Comparison of ENCODE assay signal across 14 mouse cellular contexts in the genomic region with DNA sequence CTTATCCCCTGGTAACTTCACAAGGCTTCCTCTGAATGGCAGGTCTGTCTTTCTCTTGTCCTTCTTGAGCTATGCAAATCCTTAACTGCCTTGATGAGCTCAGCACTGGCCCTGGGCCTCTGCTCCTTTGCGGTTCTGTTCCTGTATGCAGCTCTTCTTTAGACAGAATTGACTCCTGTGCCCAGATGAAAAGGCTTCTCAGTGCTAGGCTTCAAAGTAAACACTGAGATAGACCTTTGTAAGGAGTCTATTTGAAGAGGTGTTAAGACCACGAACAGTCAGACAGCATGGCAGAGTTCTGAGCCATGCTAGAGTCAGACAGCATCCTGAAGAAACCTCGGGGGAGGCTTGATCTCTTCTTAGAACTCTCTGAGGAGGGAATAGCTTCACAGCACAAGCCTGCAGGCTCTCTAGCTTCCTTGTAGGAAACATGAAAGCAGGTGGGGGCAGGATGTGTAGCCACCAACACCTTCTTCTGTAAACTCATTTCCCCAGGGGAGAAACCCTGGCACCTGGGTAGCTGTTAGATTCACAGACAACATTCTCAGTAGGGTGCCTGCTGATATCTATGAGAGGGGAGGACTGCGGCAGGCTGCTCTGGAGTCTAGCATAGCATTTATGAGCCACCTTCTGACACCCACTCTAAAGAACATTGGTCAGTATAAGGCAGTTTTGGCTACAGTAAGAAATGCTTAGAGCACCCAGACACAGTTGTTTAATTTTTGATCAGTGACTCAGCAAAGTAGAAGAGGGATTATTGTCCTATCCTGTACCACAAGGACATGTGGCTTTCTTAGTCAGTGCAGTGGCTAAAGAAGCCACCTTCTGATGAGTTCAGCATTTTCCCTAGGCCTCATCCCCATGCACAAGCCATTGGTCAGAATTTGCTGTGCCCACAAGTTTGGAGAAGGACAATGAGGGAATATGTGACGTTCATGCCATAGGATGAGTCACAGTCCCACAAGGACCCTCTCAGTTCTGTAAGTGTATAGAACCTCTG. TPM values are rescaled to one million over a fixed set of nuclear protein-coding genes. Genes with fewer than 3 reads are reported as not detected.
A peak's percentile ranks its signal among the peaks of the same experiment; 100 is the strongest.
DNase-seq lines count a peak whose midpoint lies in the region; ATAC-seq and TF ChIP-seq lines count a peak whose summit lies in the region.
"Had no signal": no experiment of that assay in that cellular context is flagged by ENCODE, and none has a peak within 500 bp of the region (broad histone marks: within the 10 kb centered on the region; RNA-seq: fewer than 3 reads in every experiment).

No protein-coding gene starts in this region.

- H3K4me3 ChIP-seq in liver, postnatal 0 days (ENCODE audit: low read depth, low read length): no peak overlapping the region
- H3K4me3 ChIP-seq in CH12.LX (replicated peaks in 1 of 3; ENCODE audit: low read depth in 2 of 3, low read length in 2 of 3, poor library complexity in 1 of 3): no peak overlapping the region
- H3K4me3 ChIP-seq in macrophage (ENCODE audit: inconsistent target): no peak overlapping the region
- H3K4me3 ChIP-seq in olfactory bulb, adult 2 months (ENCODE audit: insufficient read depth, low read depth, low read length): no peak overlapping the region
- H3K4me3 ChIP-seq: neural tube, embryonic 15.5 days had no signal

- no peak overlapping the region for H3K4me2 ChIP-seq in liver, postnatal 0 days (ENCODE audit: low read depth, low read length)
- H3K4me2 ChIP-seq in CH12.LX (ENCODE audit: insufficient read depth, low read depth, poor library complexity, severe bottlenecking): peak overlapping the region; percentile 68
- H3K4me2 ChIP-seq: neural tube, embryonic 15.5 days had no signal

- WGBS in liver, postnatal 0 days (ENCODE audit: insufficient replicate concordance): 47% methylated on average over 5 of the region's 5 CpGs
- WGBS in macrophage (ENCODE audit: missing documents): 65% methylated on average over 5 of the region's 5 CpGs
- WGBS in olfactory bulb, adult 2 months: 62% methylated on average over 5 of the region's 5 CpGs

- ATAC-seq in liver, postnatal 0 days: peak; percentile 15; the same call in 1 of the 2 replicates
- ATAC-seq in activated CD4-positive, CD25-positive, alpha-beta regulatory T cell, adult 4 months: no peak
- ATAC-seq: forebrain, embryonic 16.5 days had no signal

- DNase-seq in liver, postnatal 0 days: no peak
- DNase-seq in liver (no peak), CH12.LX (ENCODE audit: extremely low read depth) (peak; percentile 80)
- DNase-seq in kidney, postnatal 36 days: no peak
- no peak for DNase-seq in lung, postnatal 4 days
- DNase-seq: kidney, postnatal 14 days had no signal

- TF ChIP-seq CTCF in liver, postnatal 0 days (IDR thresholded peaks at IDR 0.05; ENCODE audit: low read depth): no peak
- TF ChIP-seq CTCF in CH12.LX (conservative IDR thresholded peaks at IDR 0.05 in 1 of 2, IDR thresholded peaks at IDR 0.05 in 1 of 2; ENCODE audit: low read depth in 2 of 2, low read length in 2 of 2): no peak
- no peak for TF ChIP-seq CTCF in olfactory bulb, adult 2 months (IDR thresholded peaks at IDR 0.05; ENCODE audit: insufficient read depth, low read depth, low read length)

- H3K9me3 ChIP-seq in liver, postnatal 0 days (ENCODE audit: low read length): no peaks in the 10 kb centered on the region
- H3K9me3 ChIP-seq in CH12.LX (replicated peaks; ENCODE audit: low read length): no peaks in the 10 kb centered on the region
- H3K9me3 ChIP-seq: neural tube, embryonic 15.5 days had no signal

- TF ChIP-seq EP300 in liver, postnatal 0 days (IDR thresholded peaks at IDR 0.05; ENCODE audit: low read depth): no peak
- TF ChIP-seq EP300 in CH12.LX (IDR thresholded peaks at IDR 0.05; ENCODE audit: low read length): no peak; the same call in none of the 2 replicates

- in situ Hi-C loops in CH12.LX (cut with MboI; ENCODE audit: low pct_ligation_motif_present, low pct_unique_long_range_greater_than_20kb, low sequenced_read_pairs): no loop called here

- peak; percentile 36; the same call in 1 of the 2 replicates for TF ChIP-seq POLR2A in CH12.LX (IDR thresholded peaks at IDR 0.05; ENCODE audit: low read depth, low read length)
- TF ChIP-seq POLR2A in olfactory bulb, adult 2 months (IDR thresholded peaks at IDR 0.05; ENCODE audit: insufficient read depth, low read depth, low read length): no peak

- H3K9ac ChIP-seq in liver, postnatal 0 days (replicated peaks): no peak overlapping the region
- peak overlapping the region; percentile 63 for H3K9ac ChIP-seq in CH12.LX (ENCODE audit: insufficient read depth, low read depth)
- H3K9ac ChIP-seq: liver, embryonic 14.5 days; neural tube, embryonic 15.5 days had no signal

- TF ChIP-seq RAD21 in CH12.LX (IDR thresholded peaks at IDR 0.05; ENCODE audit: low read depth, low read length): no peak; the same call in none of the 2 replicates

- no peaks in the 10 kb centered on the region for H3K27me3 ChIP-seq in liver, postnatal 0 days (ENCODE audit: insufficient read depth, low read length)
- H3K27me3 ChIP-seq in CH12.LX (replicated peaks): no peaks in the 10 kb centered on the region
- H3K27me3 ChIP-seq: neural tube, embryonic 15.5 days had no signal

- no peak overlapping the region for H3K27ac ChIP-seq in liver, postnatal 0 days (ENCODE audit: low read depth)
- H3K27ac ChIP-seq in CH12.LX (ENCODE audit: insufficient read depth, low read depth): peak overlapping the region; percentile 83
- H3K27ac ChIP-seq in macrophage: peak overlapping the region; percentile 82
- 0 out of 2 replicates have a peak overlapping the region, but pooled peaks have one; percentile 13 for H3K27ac ChIP-seq in olfactory bulb, adult 2 months (ENCODE audit: insufficient read depth, low read depth, low read length)
- H3K27ac ChIP-seq: liver, embryonic 14.5 days; neural tube, embryonic 15.5 days had no signal

- peaks cover 15% of the 10 kb centered on the region for H3K4me1 ChIP-seq in liver, postnatal 0 days (ENCODE audit: insufficient read depth)
- peaks cover 14 to 64% of the 10 kb centered on the region in 2 experiments for H3K4me1 ChIP-seq in CH12.LX (ENCODE audit: control insufficient read depth in 1 of 2, insufficient read depth in 2 of 2)
- H3K4me1 ChIP-seq in olfactory bulb, adult 2 months (ENCODE audit: control insufficient read depth, insufficient read depth, low read length): no peaks in the 10 kb centered on the region
- H3K4me1 ChIP-seq: neural tube, embryonic 15.5 days had no signal

- no peaks in the 10 kb centered on the region for H3K36me3 ChIP-seq in liver, postnatal 0 days (replicated peaks; ENCODE audit: insufficient read depth, low read length)
- H3K36me3 ChIP-seq in CH12.LX (replicated peaks in 1 of 2; ENCODE audit: control insufficient read depth in 1 of 2, insufficient read depth in 1 of 2, low read length in 1 of 2): no peaks in the 10 kb centered on the region
- H3K36me3 ChIP-seq in macrophage (ENCODE audit: inconsistent target): no peaks in the 10 kb centered on the region
- H3K36me3 ChIP-seq: neural tube, embryonic 15.5 days had no signal

- H3K79me2 ChIP-seq in CH12.LX (replicated peaks; ENCODE audit: control insufficient read depth, extremely low read depth, insufficient read depth, poor library complexity, severe bottlenecking): no peaks in the 10 kb centered on the region
- no peaks in the 10 kb centered on the region for H3K79me2 ChIP-seq in macrophage (ENCODE audit: inconsistent target)

- dilution Hi-C loops in CH12.LX (cut with MboI; ENCODE audit: extremely low pct_ligation_motif_present, extremely low pct_unique_long_range_greater_than_20kb, low sequenced_read_pairs): no loop called here

RNA-seq across cellular contexts. Expression of gene Tlnrd1, which starts 31.4 kb away (rescaled TPM):
- 6.0 and 7.7 TPM in 2 replicates for polyA plus RNA-seq in liver, postnatal 0 days (2015; fragmentation: Nextera tagmentation; extraction: Ambion mirVana)
- 10.6 and 10.7 TPM in 2 replicates for total RNA-seq in CH12.LX (2012; rRNA removed)
- 4.8 and 5.5 TPM in 2 replicates for total RNA-seq in CH12.LX (2014; rRNA removed)
- 13.9 and 15.6 TPM in 2 replicates for polyA plus RNA-seq in CH12.LX (2012; ENCODE audit: insufficient read length, low read depth)
- total RNA-seq in macrophage (2018; cell fraction: chromatin; rRNA removed): 10 to 100 TPM in 25 of 26 experiments, 1 to 10 TPM in 1; 6.1 to 40.1 (median 19.3) TPM
- total RNA-seq in macrophage (2018; cell fraction: cytosol; rRNA removed): 10 to 100 TPM; 19.1 to 84.1 (median 40.0) TPM
- total RNA-seq in macrophage (2018; cell fraction: nucleus; rRNA removed): 10 to 100 TPM; 18.6 to 77.8 (median 39.3) TPM
- polyA plus RNA-seq in macrophage (2018): 14.0 to 25.1 TPM (median 23.6 TPM) in 3 replicates
- polyA plus RNA-seq in olfactory bulb, adult 2 months (2012; ENCODE audit: insufficient read depth, insufficient read length, low replicate concordance, missing spikeins): 138 TPM in 1 of 2 replicates, not detected in the other
- polyA plus RNA-seq in activated CD4-positive, CD25-positive, alpha-beta regulatory T cell, adult 4 months (2017; shearing (Covaris generic)): under 1 TPM; 0.70 to 0.93 TPM

RNA-seq across cellular contexts. Expression of gene Mesd, which starts 31.6 kb away (rescaled TPM):
- polyA plus RNA-seq in liver, postnatal 0 days (2015; fragmentation: Nextera tagmentation; extraction: Ambion mirVana): 35.8 and 39.6 TPM in 2 replicates
- 40.6 and 43.2 TPM in 2 replicates for total RNA-seq in CH12.LX (2012; rRNA removed)
- total RNA-seq in CH12.LX (2014; rRNA removed): 33.4 and 59.1 TPM in 2 replicates
- polyA plus RNA-seq in CH12.LX (2012; ENCODE audit: insufficient read length, low read depth): 67.6 and 82.6 TPM in 2 replicates
- 10 to 100 TPM in 4 of 26 experiments, 1 to 10 TPM in 22; 2.1 to 15.9 (median 6.4) TPM for total RNA-seq in macrophage (2018; cell fraction: chromatin; rRNA removed)
- total RNA-seq in macrophage (2018; cell fraction: cytosol; rRNA removed): 10 to 100 TPM; 32.0 to 58.9 (median 43.4) TPM
- total RNA-seq in macrophage (2018; cell fraction: nucleus; rRNA removed): 10 to 100 TPM in 25 of 26 experiments, 1 to 10 TPM in 1; 4.8 to 28.3 (median 18.9) TPM
- 37.3 to 87.4 TPM (median 41.8 TPM) in 3 replicates for polyA plus RNA-seq in macrophage (2018)
- polyA plus RNA-seq in olfactory bulb, adult 2 months (2012; ENCODE audit: insufficient read depth, insufficient read length, low replicate concordance, missing spikeins): not detected in 2 replicates
- polyA plus RNA-seq in activated CD4-positive, CD25-positive, alpha-beta regulatory T cell, adult 4 months (2017; shearing (Covaris generic)): 10 to 100 TPM; 31.8 to 38.0 TPM

RNA-seq across cellular contexts. Expression of gene Cfap161, which starts 58.0 kb away (rescaled TPM):
- not detected in 2 replicates for polyA plus RNA-seq in liver, postnatal 0 days (2015; fragmentation: Nextera tagmentation; extraction: Ambion mirVana)
- 0.08 TPM in 1 of 2 replicates, not detected in the other for total RNA-seq in CH12.LX (2012; rRNA removed)
- 0.42 TPM in 1 of 2 replicates, not detected in the other for total RNA-seq in CH12.LX (2014; rRNA removed)
- 0.17 TPM in 1 of 2 replicates, not detected in the other for polyA plus RNA-seq in CH12.LX (2012; ENCODE audit: insufficient read length, low read depth)
- 10 to 100 TPM in 1 of 26 experiments, 1 to 10 TPM in 18, under 1 TPM in 1, not detected in 6; 0.63 to 10.9 (median 4.7) TPM for total RNA-seq in macrophage (2018; cell fraction: chromatin; rRNA removed)
- 1 to 10 TPM in 3 of 26 experiments, under 1 TPM in 14, not detected in 9; 0.10 to 1.3 (median 0.48) TPM for total RNA-seq in macrophage (2018; cell fraction: cytosol; rRNA removed)
- 1 to 10 TPM in 14 of 26 experiments, under 1 TPM in 2, not detected in 10; 0.39 to 9.7 (median 4.7) TPM for total RNA-seq in macrophage (2018; cell fraction: nucleus; rRNA removed)
- 0.33 to 1.3 TPM (median 0.84 TPM) in 3 replicates for polyA plus RNA-seq in macrophage (2018)
- not detected in 2 replicates for polyA plus RNA-seq in olfactory bulb, adult 2 months (2012; ENCODE audit: insufficient read depth, insufficient read length, low replicate concordance, missing spikeins)
- not detected for polyA plus RNA-seq in activated CD4-positive, CD25-positive, alpha-beta regulatory T cell, adult 4 months (2017; shearing (Covaris generic))
- total RNA-seq: granulocyte monocyte progenitor cell, adult 5-6 weeks; hematopoietic stem cell, adult 5-6 weeks had no signal
